Mouse (Mus musculus): ENCODE results near the gene Litaf. TPM values are rescaled to one million over a fixed set of nuclear protein-coding genes. Genes with fewer than 3 reads are reported as not detected.

Gene Litaf
- 218 and 241 TPM in 2 replicates for polyA plus RNA-seq (2012; ENCODE audit: insufficient read depth, insufficient read length, missing spikeins)

DNA sequence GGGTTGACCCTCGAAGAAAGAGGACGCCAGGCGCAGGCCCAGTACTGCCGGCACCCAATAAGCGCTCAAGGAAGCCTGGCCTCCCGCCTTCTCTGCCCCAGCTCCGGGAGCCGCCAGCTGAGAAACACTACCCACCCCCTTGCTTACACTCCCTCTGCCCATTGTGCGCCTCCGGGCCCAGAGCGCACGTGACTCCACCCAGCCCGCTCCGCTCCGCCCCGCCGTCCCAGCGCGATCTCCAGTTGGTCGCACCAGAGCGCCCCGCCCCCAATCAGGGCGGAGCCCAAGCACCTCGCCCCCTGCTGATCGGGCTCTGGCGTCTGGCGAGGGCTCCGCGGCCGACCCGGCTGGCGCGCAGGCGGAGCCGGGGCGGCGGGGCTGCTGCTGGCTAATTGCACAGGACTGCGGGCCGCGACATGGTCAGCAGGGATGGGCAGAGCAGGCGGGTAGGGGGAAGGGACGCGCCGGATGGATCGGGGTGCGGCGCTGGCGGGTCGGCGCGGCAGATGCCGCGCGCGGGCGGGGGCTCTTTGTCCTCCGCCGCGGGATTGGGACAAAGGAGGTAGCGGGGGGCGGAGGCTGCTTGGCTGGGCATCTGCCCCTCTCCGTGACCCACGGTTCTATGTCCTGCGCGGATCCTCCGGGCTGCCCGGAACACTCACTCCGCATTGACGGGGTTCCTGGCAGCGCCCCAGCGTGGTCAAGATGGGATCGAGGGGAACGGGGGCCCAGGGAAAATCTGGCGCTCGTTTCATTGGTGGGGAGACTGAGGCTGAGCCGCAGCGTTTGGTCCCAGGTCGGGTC is at the start of gene Litaf:
TSS of gene Litaf (minus strand) at position 129 of the 804 bp plus-strand sequence.
- Histone ChIP-seq H3K4me1 (ENCODE audit: control insufficient read depth, insufficient read depth, low read length) (peaks cover 33% of the 10 kb centered on the region), H3K4me3 (ENCODE audit: insufficient read depth, low read length) (peak within 1 kb of the TSS; percentile 66), H3K27ac (ENCODE audit: insufficient read depth, low read depth, low read length) (no peak within 1 kb of the TSS)
- no peak; the same call in 1 of the 2 replicates for TF ChIP-seq POLR2A (IDR thresholded peaks at IDR 0.05; ENCODE audit: borderline replicate concordance, low read depth, low read length)

DNA sequence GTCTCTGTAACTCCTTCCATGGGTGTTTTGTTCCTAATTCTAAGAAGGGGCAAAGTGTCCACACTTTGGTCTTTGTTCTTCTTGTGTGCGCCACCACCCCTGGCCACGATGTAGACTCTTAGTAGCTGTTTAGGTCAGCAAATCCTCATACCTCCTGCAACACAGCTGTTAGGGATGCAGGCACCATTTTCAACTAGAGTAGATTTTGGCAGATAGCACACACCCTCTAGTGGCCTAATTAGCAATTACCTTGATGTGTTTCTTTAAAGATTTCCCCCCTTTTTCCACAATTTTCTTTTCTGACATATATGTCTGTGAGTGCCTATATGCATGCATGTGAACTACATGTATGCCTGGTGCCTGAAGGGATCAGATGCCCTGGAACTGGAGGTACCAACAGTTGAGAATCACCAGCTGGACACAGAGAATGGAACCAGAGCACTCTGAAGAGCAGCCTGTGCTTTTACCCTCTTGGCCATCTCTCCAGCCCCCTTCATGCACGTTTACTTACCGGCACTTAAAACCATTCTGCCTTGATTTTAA is 43.3 kb upstream of the Litaf start:
- no peak for TF ChIP-seq CTCF (IDR thresholded peaks at IDR 0.05; ENCODE audit: low read depth, low read length)
- no peak for TF ChIP-seq POLR2A (IDR thresholded peaks at IDR 0.05; ENCODE audit: borderline replicate concordance, low read depth, low read length)
- Histone ChIP-seq H3K4me1 (ENCODE audit: control insufficient read depth, insufficient read depth, low read length) (peaks cover 4% of the 10 kb centered on the region), H3K27ac (ENCODE audit: insufficient read depth, low read depth, low read length) (no peak overlapping the region), H3K4me3 (ENCODE audit: insufficient read depth, low read length) (no peak overlapping the region)

DNA sequence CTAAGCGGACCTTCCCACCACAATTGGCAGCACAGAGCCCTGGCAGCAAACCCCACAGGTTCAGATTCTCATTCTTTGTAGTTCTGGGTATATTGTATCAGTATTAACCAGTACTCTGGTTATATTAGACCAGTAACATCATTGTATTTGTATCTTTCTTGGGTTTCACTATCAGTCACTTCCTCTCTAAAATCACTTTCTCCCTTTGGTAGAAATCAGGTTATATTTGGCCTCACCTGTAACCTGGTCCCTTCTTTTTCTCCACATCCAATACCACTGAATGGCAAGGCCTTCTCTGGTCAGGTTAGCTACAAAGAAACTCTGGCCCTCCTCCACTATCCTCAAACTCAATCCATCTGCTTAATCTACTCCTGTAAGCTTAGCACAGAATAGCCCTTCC is 38.9 kb upstream of the Litaf start:
- Histone ChIP-seq H3K4me3 (ENCODE audit: insufficient read depth, low read length) (no peak overlapping the region), H3K4me1 (ENCODE audit: control insufficient read depth, insufficient read depth, low read length) (peaks cover 4% of the 10 kb centered on the region), H3K27ac (ENCODE audit: insufficient read depth, low read depth, low read length) (no peak overlapping the region)
- no peak for TF ChIP-seq CTCF (IDR thresholded peaks at IDR 0.05; ENCODE audit: low read depth, low read length)
- no peak for TF ChIP-seq POLR2A (IDR thresholded peaks at IDR 0.05; ENCODE audit: borderline replicate concordance, low read depth, low read length)

DNA sequence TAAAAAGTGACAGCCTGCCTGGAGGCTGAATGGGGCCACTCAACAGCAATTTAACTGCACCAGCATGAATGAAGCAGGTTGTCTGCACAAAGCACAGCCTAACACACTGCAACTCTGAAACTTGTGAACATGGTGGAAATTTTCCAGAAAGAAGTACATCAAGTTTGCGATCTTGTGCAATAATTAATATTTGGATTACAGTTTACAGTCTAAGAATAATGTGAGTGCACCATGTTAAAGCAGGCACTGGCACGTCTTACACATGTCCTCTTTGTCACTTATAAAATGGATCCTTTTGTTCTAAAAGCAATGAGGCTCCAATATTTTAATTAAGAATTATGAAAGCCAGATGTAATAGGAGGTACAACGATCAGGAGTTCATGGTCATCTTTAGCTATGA is 31.3 kb upstream of the Litaf start:
- Histone ChIP-seq H3K4me3 (ENCODE audit: insufficient read depth, low read length) (no peak overlapping the region), H3K27ac (ENCODE audit: insufficient read depth, low read depth, low read length) (no peak overlapping the region), H3K4me1 (ENCODE audit: control insufficient read depth, insufficient read depth, low read length) (peaks cover 9% of the 10 kb centered on the region)
- TF ChIP-seq POLR2A (IDR thresholded peaks at IDR 0.05; ENCODE audit: borderline replicate concordance, low read depth, low read length) = no peak
- TF ChIP-seq CTCF (IDR thresholded peaks at IDR 0.05; ENCODE audit: low read depth, low read length) = no peak

DNA sequence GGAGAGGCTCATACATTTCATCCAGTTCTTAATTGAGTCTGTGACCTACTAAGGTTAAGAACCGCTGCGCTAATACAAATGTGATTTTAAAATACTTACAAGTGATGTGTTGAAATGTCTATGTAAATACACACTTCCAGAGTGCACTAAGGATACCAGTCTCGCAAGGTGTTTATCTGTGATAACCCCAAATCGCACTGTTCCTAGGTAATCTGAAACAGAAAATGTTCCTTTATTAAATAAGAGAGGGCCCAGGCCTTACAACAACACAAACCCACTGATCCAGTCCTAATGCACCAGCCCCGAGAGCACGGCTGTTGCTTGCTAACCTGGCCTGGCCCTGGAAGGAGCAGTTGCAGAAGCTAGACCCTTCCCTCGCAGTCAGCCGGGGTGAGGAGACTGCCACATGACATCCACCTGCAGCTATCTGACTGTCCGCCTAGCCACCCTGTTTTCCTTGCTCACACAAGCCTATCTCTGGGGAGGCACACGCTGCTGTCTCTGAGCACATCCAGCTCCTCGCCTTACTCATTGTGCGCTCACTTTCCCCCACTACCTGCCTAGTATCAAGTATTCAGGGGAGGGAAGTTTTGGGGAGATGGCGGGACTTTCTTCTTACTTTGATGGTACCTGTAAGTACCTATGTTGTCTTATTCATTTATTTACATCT is 27.9 kb upstream of the Litaf start:
- no peak overlapping the region for H3K4me3 ChIP-seq (ENCODE audit: insufficient read depth, low read length)
- H3K4me1 ChIP-seq (ENCODE audit: control insufficient read depth, insufficient read depth, low read length) = peaks cover 33% of the 10 kb centered on the region
- no peak overlapping the region for H3K27ac ChIP-seq (ENCODE audit: insufficient read depth, low read depth, low read length)
- TF ChIP-seq POLR2A (IDR thresholded peaks at IDR 0.05; ENCODE audit: borderline replicate concordance, low read depth, low read length) (no peak), CTCF (IDR thresholded peaks at IDR 0.05; ENCODE audit: low read depth, low read length) (no peak)

DNA sequence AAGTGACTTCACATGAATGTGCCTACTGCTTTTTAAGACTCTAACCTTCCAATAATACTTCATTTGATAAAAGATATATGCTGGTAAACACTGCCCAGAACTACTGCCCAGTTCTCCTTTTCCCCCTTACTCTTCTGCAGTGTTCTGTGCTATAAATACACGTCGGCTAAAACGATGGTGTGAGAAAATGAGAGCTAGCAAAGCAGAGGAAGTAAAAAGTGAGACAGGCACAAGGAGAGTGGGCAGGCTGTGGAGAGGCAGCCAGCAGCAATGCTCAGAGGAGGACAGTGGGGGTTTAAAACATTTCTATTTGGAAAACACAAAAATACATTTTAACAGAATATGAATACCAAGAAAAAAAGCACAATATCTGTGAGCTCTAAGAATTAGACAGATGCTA is 26.6 kb upstream of the Litaf start:
- peaks cover 33% of the 10 kb centered on the region for H3K4me1 ChIP-seq (ENCODE audit: control insufficient read depth, insufficient read depth, low read length)
- H3K4me3 ChIP-seq (ENCODE audit: insufficient read depth, low read length) = no peak overlapping the region
- TF ChIP-seq CTCF (IDR thresholded peaks at IDR 0.05; ENCODE audit: low read depth, low read length) (no peak), POLR2A (IDR thresholded peaks at IDR 0.05; ENCODE audit: borderline replicate concordance, low read depth, low read length) (no peak)
- peak overlapping the region; percentile 25; the same call in 1 of the 2 replicates for H3K27ac ChIP-seq (ENCODE audit: insufficient read depth, low read depth, low read length)

DNA sequence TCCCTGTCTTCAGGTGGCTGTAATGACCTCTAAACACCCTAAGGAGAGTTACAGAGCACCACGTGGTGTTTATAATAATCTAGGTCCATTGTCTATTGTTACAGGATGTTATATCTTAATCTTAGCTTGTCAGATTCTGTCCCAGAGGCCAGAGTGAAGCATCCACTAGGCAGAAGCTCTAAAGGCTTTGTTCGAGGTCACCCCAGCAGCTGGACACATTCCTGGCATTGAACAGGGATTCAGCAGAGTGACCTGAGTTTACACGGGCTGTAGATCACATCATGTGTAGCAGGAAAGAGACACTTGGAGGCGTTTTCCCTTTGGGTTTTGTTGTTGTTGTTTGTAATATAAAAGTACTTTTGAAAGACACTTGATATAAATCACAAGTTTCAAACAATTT is 26.1 kb upstream of the Litaf start:
- peaks cover 33% of the 10 kb centered on the region for H3K4me1 ChIP-seq (ENCODE audit: control insufficient read depth, insufficient read depth, low read length)
- no peak overlapping the region for H3K4me3 ChIP-seq (ENCODE audit: insufficient read depth, low read length)
- TF ChIP-seq POLR2A (IDR thresholded peaks at IDR 0.05; ENCODE audit: borderline replicate concordance, low read depth, low read length) (no peak), CTCF (IDR thresholded peaks at IDR 0.05; ENCODE audit: low read depth, low read length) (no peak)
- H3K27ac ChIP-seq (ENCODE audit: insufficient read depth, low read depth, low read length) = peak overlapping the region; percentile 25

DNA sequence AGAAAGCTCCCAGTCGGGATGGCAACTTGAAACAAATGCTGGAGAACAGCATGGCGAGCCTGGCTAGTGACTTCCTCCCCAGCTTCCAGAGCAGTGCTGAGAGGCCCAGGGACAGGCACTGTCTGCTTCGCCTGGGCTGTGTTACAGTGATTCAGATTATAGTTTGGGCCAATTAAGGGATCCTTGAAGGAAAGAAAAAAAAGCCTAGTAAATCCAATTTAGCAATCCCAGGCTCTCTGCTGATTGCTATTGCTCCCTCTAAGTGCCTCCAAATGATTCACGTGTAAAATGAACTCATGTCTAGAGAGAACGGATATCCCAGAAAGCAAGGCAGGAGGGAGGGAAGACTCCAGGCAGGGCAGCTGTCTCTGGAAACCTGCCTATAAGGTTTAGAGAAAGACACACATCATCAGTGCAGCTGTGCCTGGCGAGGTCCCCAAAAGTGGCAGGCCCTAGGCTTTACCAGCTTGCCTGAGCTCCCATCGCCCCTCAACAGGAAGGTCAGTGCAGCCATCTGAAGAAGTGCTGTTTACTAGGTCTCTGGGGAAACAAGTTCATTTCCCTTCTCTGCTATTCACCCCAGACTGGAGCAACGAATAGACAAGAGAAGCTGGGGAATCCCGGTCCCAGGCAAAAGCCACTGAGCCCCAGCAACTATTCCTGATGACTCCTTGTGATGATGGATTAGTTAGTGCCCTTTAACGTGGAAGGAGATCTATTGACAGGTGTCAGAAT is 25.0 kb upstream of the Litaf start:
- H3K4me3 ChIP-seq (ENCODE audit: insufficient read depth, low read length) = no peak overlapping the region
- no peak overlapping the region for H3K27ac ChIP-seq (ENCODE audit: insufficient read depth, low read depth, low read length)
- peaks cover 33% of the 10 kb centered on the region for H3K4me1 ChIP-seq (ENCODE audit: control insufficient read depth, insufficient read depth, low read length)
- TF ChIP-seq POLR2A (IDR thresholded peaks at IDR 0.05; ENCODE audit: borderline replicate concordance, low read depth, low read length) (no peak), CTCF (IDR thresholded peaks at IDR 0.05; ENCODE audit: low read depth, low read length) (no peak)

DNA sequence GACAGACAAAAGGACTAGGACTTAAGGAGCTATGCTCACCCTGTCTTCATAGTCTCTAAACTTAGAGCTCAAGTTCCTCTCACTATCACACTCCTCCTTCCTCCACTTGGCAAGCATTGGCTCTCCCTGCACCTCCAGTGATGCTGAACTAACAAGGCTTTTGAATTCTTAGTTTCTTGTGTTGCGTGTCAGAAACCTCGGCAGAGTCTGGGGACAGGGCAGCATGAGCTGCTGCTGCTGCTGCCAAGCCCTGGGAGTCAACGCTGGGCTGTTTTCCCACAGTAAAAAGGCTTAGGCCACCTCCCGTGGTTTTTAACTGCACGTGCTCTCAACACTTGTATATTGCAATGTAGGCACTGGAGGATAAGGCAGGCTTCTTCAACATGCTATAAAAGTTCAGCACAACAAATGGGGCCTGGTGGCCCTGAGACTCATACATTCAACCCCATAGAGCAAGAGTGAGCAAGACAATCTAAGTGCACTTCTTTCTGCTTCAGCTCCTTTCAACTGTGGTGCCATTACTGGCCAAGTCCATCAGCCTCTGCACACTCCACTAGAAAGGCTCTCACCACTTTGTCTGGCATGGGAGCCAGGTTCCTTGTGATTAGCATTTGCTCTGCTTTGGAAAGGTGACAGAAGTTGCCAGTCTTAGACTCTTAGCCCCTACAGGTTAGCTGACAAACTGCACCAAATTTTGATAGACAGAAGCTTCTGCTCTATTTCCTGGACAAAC is 21.1 kb upstream of the Litaf start:
- Histone ChIP-seq H3K4me1 (ENCODE audit: control insufficient read depth, insufficient read depth, low read length) (peaks cover 30% of the 10 kb centered on the region), H3K4me3 (ENCODE audit: insufficient read depth, low read length) (no peak overlapping the region), H3K27ac (ENCODE audit: insufficient read depth, low read depth, low read length) (no peak overlapping the region)
- no peak for TF ChIP-seq CTCF (IDR thresholded peaks at IDR 0.05; ENCODE audit: low read depth, low read length)
- no peak for TF ChIP-seq POLR2A (IDR thresholded peaks at IDR 0.05; ENCODE audit: borderline replicate concordance, low read depth, low read length)

Measured in bone marrow macrophage, adult 2 months (primary cell).